Mouse (Mus musculus) embryonic facial prominence, embryonic 13.5 days (tissue): Measurements from ENCODE around the gene Clstn1. TPM values are rescaled to one million over a fixed set of nuclear protein-coding genes. Genes with fewer than 3 reads are reported as not detected.
A peak's percentile ranks its signal among the peaks of the same experiment; 100 is the strongest.

Source experiments
- ATAC-seq: fragments of 200-750 bp; cut with Nextera tagmentation; 2 replicates; pipeline ENCODE4 v1.8.0; 2017; ENCODE audit warnings: low read depth; ENCODE audit not compliant: insufficient number of reproducible peaks, insufficient read depth, low FRiP score, low TSS enrichment
- H3K27ac ChIP-seq: fragments of 300-500 bp; sonication (generic); 2 replicates; pipeline ENCODE4 v1.5.1; 2015; ENCODE audit warnings: moderate library complexity, mild to moderate bottlenecking, inconsistent platforms
- H3K27me3 ChIP-seq: fragments of 300-500 bp; sonication (generic); 2 replicates; pipeline ENCODE4 v1.6.1; 2015; ENCODE audit warnings: mild to moderate bottlenecking, inconsistent platforms
- H3K36me3 ChIP-seq: fragments of 300-500 bp; sonication (generic); 2 replicates; pipeline ENCODE4 v1.6.1; 2015; ENCODE audit warnings: mild to moderate bottlenecking, inconsistent platforms
- H3K4me1 ChIP-seq: fragments of 300-500 bp; sonication (generic); 2 replicates; pipeline ENCODE4 v1.6.1; 2015; ENCODE audit warnings: inconsistent platforms
- H3K4me2 ChIP-seq: fragments of 300-500 bp; sonication (generic); 2 replicates; pipeline ENCODE4 v1.6.1; 2015; ENCODE audit warnings: moderate library complexity, mild to moderate bottlenecking, inconsistent platforms
- H3K4me3 ChIP-seq: fragments of 300-500 bp; sonication (generic); 2 replicates; pipeline ENCODE4 v1.5.1; 2015; ENCODE audit warnings: mild to moderate bottlenecking, inconsistent platforms
- H3K9ac ChIP-seq: fragments of 300-500 bp; sonication (generic); 2 replicates; pipeline ENCODE4 v1.6.1; 2015; ENCODE audit warnings: mild to moderate bottlenecking, inconsistent platforms
- H3K9me3 ChIP-seq: fragments of 300-500 bp; sonication (generic); 2 replicates; pipeline ENCODE4 v1.6.1; 2016; ENCODE audit warnings: inconsistent platforms
- WGBS: fragments of 180-500 bp; shearing (Covaris S2); methylation state at CpG from one replicate; pipeline ENCODE4 v1.1.7; 2015; ENCODE audit warnings: mixed read lengths; 5-methylcytosine and 5-hydroxymethylcytosine counted together
- polyA plus RNA-seq: library from polyadenylated mRNA; unstranded; fragments of >200 nt; fragmentation: Nextera tagmentation; extraction: Ambion mirVana; gene quantifications from 2 replicates; pipeline ENCODE4 v1.2.1, GENCODE M21; 2015

The Clstn1 gene
- polyA plus RNA-seq, 1 experiment from 2014 or later: 21.5 TPM

GRCm38 (mm10) chr4:149569781-149570497 is 16.3 kb upstream of the Clstn1 start:
- no peak overlapping the region for H3K9ac ChIP-seq
- no peaks in the 10 kb centered on the region for H3K9me3 ChIP-seq
- H3K4me2 ChIP-seq: no peak overlapping the region
- ATAC-seq: no peak
- H3K4me3 ChIP-seq: no peak overlapping the region
- peaks cover 55% of the 10 kb centered on the region for H3K4me1 ChIP-seq
- peaks cover 7% of the 10 kb centered on the region for H3K36me3 ChIP-seq
- H3K27me3 ChIP-seq: peaks cover 4% of the 10 kb centered on the region; the same call in 1 of the 2 replicates
- WGBS: 71% methylated on average over 6 of the region's 6 CpGs
- H3K27ac ChIP-seq: no peak overlapping the region

GRCm38 (mm10) chr4:149570498-149570863 is 15.8 kb upstream of the Clstn1 start:
- peaks cover 4% of the 10 kb centered on the region; the same call in 1 of the 2 replicates for H3K27me3 ChIP-seq
- no peak overlapping the region for H3K4me2 ChIP-seq
- H3K4me3 ChIP-seq: no peak overlapping the region
- H3K9ac ChIP-seq: no peak overlapping the region
- no peaks in the 10 kb centered on the region for H3K9me3 ChIP-seq
- ATAC-seq: no peak
- 72% methylated on average over 4 of the region's 4 CpGs for WGBS
- H3K4me1 ChIP-seq: peaks cover 55% of the 10 kb centered on the region
- peaks cover 6% of the 10 kb centered on the region for H3K36me3 ChIP-seq
- no peak overlapping the region for H3K27ac ChIP-seq

DNA sequence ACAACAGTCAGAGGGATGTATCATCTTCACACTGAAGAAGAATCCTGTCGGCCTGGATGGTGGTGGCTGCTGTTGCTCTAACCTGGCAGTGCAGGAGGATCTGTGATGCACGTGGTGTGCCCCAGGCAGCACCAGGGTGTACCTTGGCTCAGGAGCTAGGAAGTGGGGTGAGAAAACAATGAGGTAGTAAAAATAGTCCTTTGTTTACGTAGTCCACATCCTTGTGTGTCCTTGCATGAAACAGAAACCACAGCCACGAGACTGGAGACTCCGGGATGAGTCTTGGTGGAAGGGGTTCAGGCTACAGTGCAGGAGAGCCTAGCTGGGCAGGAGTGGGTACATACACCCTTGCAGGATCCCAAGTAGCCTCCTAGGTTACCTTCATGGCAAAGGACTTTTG is 15.1 kb upstream of the Clstn1 start:
- H3K4me1 ChIP-seq: peaks cover 55% of the 10 kb centered on the region
- no peaks in the 10 kb centered on the region for H3K36me3 ChIP-seq
- no peak overlapping the region for H3K4me2 ChIP-seq
- no peaks in the 10 kb centered on the region for H3K9me3 ChIP-seq
- H3K9ac ChIP-seq: no peak overlapping the region
- peak overlapping the region; percentile 69 for H3K27ac ChIP-seq
- ATAC-seq: no peak
- 71% methylated on average over 5 of the region's 5 CpGs for WGBS
- no peak overlapping the region for H3K4me3 ChIP-seq
- peaks cover 4% of the 10 kb centered on the region; the same call in 1 of the 2 replicates for H3K27me3 ChIP-seq

GRCm38 (mm10) chr4:149571651-149572149 is 14.6 kb upstream of the Clstn1 start:
- Histone ChIP-seq H3K9ac (no peak overlapping the region), H3K27ac (peak overlapping the region; percentile 69), H3K27me3 (peaks cover 4% of the 10 kb centered on the region; the same call in 1 of the 2 replicates), H3K36me3 (no peaks in the 10 kb centered on the region), H3K4me1 (peaks cover 58% of the 10 kb centered on the region), H3K4me3 (no peak overlapping the region), H3K4me2 (no peak overlapping the region), H3K9me3 (no peaks in the 10 kb centered on the region)
- ATAC-seq: 0 out of 2 replicates have a peak, but pooled peaks have one; percentile 13
- 35% methylated on average over 8 of the region's 8 CpGs for WGBS

DNA sequence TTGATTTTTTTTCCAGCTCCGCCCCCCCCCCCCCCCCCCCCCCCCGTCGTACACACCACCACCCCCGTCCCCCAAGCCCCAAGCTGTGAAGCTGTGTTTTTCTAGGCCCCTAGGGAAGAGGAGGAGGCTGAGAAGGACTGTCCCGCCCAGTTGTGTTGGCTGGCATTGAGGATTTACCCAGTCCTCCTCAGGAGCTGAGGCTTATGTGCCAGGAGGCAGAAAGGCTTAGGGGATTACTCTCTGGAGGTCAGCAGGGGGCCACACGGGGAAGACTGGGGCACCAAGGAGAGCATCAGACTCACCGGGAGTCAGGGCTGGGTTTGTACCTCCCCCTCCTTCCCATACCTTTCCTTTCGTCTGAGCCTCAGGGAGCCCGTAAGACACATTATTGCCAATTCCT is 13.8 kb upstream of the Clstn1 start:
- H3K27ac ChIP-seq: peak overlapping the region; percentile 75
- ATAC-seq: no peak
- WGBS: 13% methylated on average over 6 of the region's 9 CpGs

GRCm38 (mm10) chr4:149572851-149573250 is 13.4 kb upstream of the Clstn1 start:
- H3K36me3 ChIP-seq: no peaks in the 10 kb centered on the region
- H3K9ac ChIP-seq: 0 out of 2 replicates have a peak overlapping the region, but pooled peaks have one; percentile 36
- peaks cover 4% of the 10 kb centered on the region; the same call in 1 of the 2 replicates for H3K27me3 ChIP-seq
- ATAC-seq: no peak
- peak overlapping the region; percentile 75 for H3K27ac ChIP-seq
- H3K4me1 ChIP-seq: peaks cover 60% of the 10 kb centered on the region
- no peak overlapping the region for H3K4me2 ChIP-seq
- WGBS: 42% methylated on average over 8 of the region's 8 CpGs
- H3K9me3 ChIP-seq: no peaks in the 10 kb centered on the region
- H3K4me3 ChIP-seq: no peak overlapping the region

More for the DNA sequence above, 13.8 kb upstream of the Clstn1 start:
- Histone ChIP-seq H3K9me3 (no peaks in the 10 kb centered on the region), H3K27me3 (peaks cover 4% of the 10 kb centered on the region; the same call in 1 of the 2 replicates), H3K36me3 (no peaks in the 10 kb centered on the region), H3K9ac (0 out of 2 replicates have a peak overlapping the region, but pooled peaks have one; percentile 36), H3K4me3 (no peak overlapping the region), H3K4me2 (no peak overlapping the region), H3K4me1 (peaks cover 63% of the 10 kb centered on the region)

DNA sequence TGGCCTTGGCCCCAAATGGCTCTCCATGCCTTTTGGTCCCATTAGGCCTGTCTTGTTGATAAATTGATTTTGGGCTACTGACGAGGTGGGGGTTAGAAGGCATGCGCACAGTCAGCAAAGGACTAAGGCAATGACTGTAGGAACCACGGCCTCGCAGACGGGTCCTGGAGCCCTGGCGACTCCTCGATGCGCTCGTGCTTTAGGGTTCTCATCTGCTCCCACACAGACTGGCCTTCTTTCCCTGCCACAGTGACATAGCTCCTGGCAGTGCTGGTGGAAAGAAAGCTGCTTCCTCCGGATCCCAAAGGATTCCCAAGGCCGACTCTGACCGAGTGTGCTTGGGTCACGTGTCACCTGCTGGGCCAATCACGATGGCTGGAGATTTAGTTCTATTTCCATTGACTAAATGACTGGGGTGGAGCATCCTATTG is 11.9 kb upstream of the Clstn1 start:
- Histone ChIP-seq H3K27me3 (peaks cover 14% of the 10 kb centered on the region), H3K27ac (no peak overlapping the region), H3K9ac (no peak overlapping the region), H3K36me3 (no peaks in the 10 kb centered on the region), H3K4me1 (peaks cover 50% of the 10 kb centered on the region), H3K4me2 (no peak overlapping the region), H3K4me3 (no peak overlapping the region), H3K9me3 (no peaks in the 10 kb centered on the region)
- no peak for ATAC-seq
- WGBS: 79% methylated on average over 14 of the region's 14 CpGs

DNA sequence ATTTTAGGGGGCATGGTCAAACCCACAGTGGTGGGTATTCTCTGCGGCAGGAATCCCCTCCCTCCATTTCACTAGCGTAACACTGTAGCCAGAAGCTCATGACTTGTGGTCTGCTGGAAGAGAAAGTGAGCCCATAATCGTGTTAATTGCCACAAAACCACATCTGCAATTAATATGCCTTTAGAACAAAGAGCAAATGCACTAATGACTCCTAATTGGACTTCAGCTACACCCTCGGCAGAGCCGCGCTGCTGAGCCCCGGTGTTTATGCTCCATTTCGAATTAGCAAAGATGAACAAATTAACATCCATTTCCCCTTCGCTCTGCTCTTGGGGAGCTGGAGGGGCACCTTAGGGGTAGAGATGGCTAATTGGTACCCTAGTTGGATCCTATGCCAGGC is 10.2 kb upstream of the Clstn1 start:
- Histone ChIP-seq H3K27ac (no peak overlapping the region), H3K4me2 (no peak overlapping the region), H3K9me3 (no peaks in the 10 kb centered on the region), H3K9ac (no peak overlapping the region), H3K36me3 (no peaks in the 10 kb centered on the region), H3K4me3 (no peak overlapping the region), H3K27me3 (peaks cover 14% of the 10 kb centered on the region), H3K4me1 (peaks cover 37% of the 10 kb centered on the region)
- ATAC-seq: no peak
- WGBS: 59% methylated on average over 9 of the region's 9 CpGs

GRCm38 (mm10) chr4:149576993-149577548 is 9.2 kb upstream of the Clstn1 start:
- no peak overlapping the region for H3K9ac ChIP-seq
- WGBS: 20% methylated on average over 4 of the region's 4 CpGs
- H3K4me3 ChIP-seq: no peak overlapping the region
- H3K4me1 ChIP-seq: peaks cover 27% of the 10 kb centered on the region
- no peak overlapping the region for H3K27ac ChIP-seq
- no peak overlapping the region for H3K4me2 ChIP-seq
- H3K36me3 ChIP-seq: no peaks in the 10 kb centered on the region
- no peak for ATAC-seq
- H3K27me3 ChIP-seq: peaks cover 21% of the 10 kb centered on the region
- H3K9me3 ChIP-seq: no peaks in the 10 kb centered on the region

- no peak overlapping the region for H3K4me3 ChIP-seq
- no peak overlapping the region for H3K27ac ChIP-seq
- WGBS: 72% methylated on average over 13 of the region's 13 CpGs
- peaks cover 22% of the 10 kb centered on the region for H3K27me3 ChIP-seq
- peaks cover 17% of the 10 kb centered on the region for H3K4me1 ChIP-seq
- no peak for ATAC-seq
- H3K36me3 ChIP-seq: no peaks in the 10 kb centered on the region
- H3K4me2 ChIP-seq: no peak overlapping the region
- H3K9me3 ChIP-seq: no peaks in the 10 kb centered on the region
- no peak overlapping the region for H3K9ac ChIP-seq
Measured at GRCm38 (mm10) chr4:149578085-149578681, 8.1 kb upstream of the Clstn1 start.

DNA sequence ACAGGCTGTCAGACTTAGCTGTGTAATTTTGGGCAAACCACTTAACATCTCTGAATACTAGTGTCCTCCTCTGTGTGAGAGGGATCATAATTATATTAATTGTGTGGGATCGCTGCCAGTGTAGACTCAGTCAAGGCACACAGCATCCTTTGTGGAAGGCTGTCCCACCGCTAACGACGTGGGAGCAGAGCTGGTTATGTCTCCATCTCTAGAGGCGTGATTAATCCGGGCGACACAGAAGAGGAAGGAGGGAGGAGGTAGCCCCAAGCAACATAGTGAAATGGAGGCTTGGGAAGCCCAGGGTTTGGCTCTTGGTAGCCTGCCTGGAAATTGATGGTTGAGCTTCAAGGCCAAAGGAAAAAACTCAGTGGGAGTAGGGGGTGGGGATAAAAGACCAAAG is 7.4 kb upstream of the Clstn1 start:
- Histone ChIP-seq H3K4me1 (peaks cover 17% of the 10 kb centered on the region), H3K4me2 (no peak overlapping the region), H3K9ac (no peak overlapping the region), H3K4me3 (no peak overlapping the region), H3K9me3 (no peaks in the 10 kb centered on the region), H3K36me3 (no peaks in the 10 kb centered on the region), H3K27me3 (peaks cover 23% of the 10 kb centered on the region), H3K27ac (no peak overlapping the region)
- no peak for ATAC-seq
- 36% methylated on average over 7 of the region's 7 CpGs for WGBS
